Comparison of ENCODE assay signal across 18 mouse cellular contexts in the genomic region with DNA sequence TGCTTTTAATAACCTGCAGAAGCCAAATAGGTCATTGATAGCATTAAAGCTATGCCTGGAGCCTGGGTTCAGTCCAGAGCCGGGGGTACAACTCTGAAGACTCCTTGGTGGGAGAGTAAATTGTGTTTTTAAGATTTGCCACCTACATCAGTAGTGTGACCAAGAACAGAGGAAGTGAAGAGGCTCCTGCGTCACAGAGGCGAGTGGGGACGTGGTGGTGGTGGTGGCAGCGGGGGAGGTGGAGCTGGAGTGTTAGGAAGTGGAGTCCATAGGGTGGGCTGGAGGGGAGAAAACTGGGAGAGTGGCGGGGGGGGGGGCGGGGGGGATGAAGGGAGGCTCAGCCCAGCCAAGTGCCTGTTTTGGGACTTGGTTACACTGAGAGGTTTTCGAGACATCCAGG.
"Had no signal": no experiment of that assay in that cellular context is flagged by ENCODE, and none has a peak within 500 bp of the region (broad histone marks: within the 10 kb centered on the region; RNA-seq: fewer than 3 reads in every experiment).

No protein-coding gene starts in this region.

- H3K4me3 ChIP-seq: limb, embryonic 10.5 days; limb, embryonic 13.5 days; liver, embryonic 13.5 days; megakaryocyte, embryonic 14.5 days; midbrain, embryonic 10.5 days; midbrain, embryonic 13.5 days; myocyte; neural tube, embryonic 12.5 days; stomach, embryonic 15.5 days had no signal

- H3K27me3 ChIP-seq: limb, embryonic 13.5 days; liver, embryonic 13.5 days; midbrain, embryonic 13.5 days; neural tube, embryonic 12.5 days; stomach, embryonic 15.5 days had no signal

- H3K36me3 ChIP-seq: limb, embryonic 10.5 days; limb, embryonic 13.5 days; liver, embryonic 13.5 days; midbrain, embryonic 10.5 days; midbrain, embryonic 13.5 days; neural tube, embryonic 12.5 days; stomach, embryonic 15.5 days had no signal

- H3K4me1 ChIP-seq: limb, embryonic 13.5 days; liver, embryonic 13.5 days; megakaryocyte, embryonic 14.5 days; stomach, embryonic 15.5 days had no signal

- ATAC-seq: intestine, postnatal 0 days; midbrain, embryonic 13.5 days; midbrain, embryonic 16.5 days had no signal

- DNase-seq: kidney, adult 2 months; kidney, postnatal 25 days; liver, embryonic 13.5 days; lung, adult 2 months; right cerebral cortex, postnatal 25 days; spleen, adult 18-20 months; thymus, postnatal 25 days had no signal

- H3K27ac ChIP-seq: kidney, postnatal 0 days; limb, embryonic 10.5 days; limb, embryonic 13.5 days; liver, embryonic 13.5 days; midbrain, embryonic 10.5 days; midbrain, embryonic 13.5 days; neural tube, embryonic 12.5 days; stomach, embryonic 15.5 days had no signal

- H3K9me3 ChIP-seq: limb, embryonic 10.5 days; limb, embryonic 13.5 days; liver, embryonic 13.5 days; megakaryocyte, embryonic 14.5 days; midbrain, embryonic 10.5 days; midbrain, embryonic 13.5 days; neural tube, embryonic 12.5 days; stomach, embryonic 15.5 days had no signal

- H3K9ac ChIP-seq: limb, embryonic 13.5 days; liver, embryonic 13.5 days; midbrain, embryonic 13.5 days; neural tube, embryonic 12.5 days; stomach, embryonic 15.5 days had no signal

- H3K4me2 ChIP-seq: limb, embryonic 13.5 days; midbrain, embryonic 13.5 days; neural tube, embryonic 12.5 days; stomach, embryonic 15.5 days had no signal
